Mouse (Mus musculus) liver, embryonic 14.5 days (tissue): ENCODE results near the gene Clcn6.

Experiments
- CTCF ChIP-seq: IDR thresholded peaks from 2 replicates; pipeline ENCODE4 v1.5.1; 2016; ENCODE audit warnings: antibody characterized with exemption, low read depth, control low read depth
- EP300 ChIP-seq: IDR thresholded peaks from 2 replicates; pipeline ENCODE4 v1.6.1; 2016; ENCODE audit warnings: antibody characterized with exemption, low read depth

DNA sequence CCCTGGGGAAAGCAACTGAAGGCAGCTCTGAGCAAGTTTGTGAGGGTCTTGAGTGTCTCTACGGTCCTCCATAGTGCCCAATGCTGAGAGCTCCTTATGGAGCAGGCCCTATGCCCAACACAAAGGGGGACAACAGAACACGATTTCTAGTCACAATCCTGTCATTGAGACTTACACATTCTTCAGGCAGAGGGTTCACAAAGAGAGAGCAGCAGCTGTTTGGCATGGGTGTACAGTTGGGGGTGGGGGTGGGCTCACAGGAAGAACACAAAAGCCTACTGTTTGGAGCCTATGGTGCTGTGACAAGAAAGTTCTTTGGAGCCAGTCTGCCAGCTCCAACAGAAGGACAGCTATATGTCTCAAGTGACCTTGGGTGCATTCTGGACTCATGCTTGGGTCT lies 20.2 kb downstream of the Clcn6 start:
- TF ChIP-seq CTCF (no peak), EP300 (no peak)
